Mouse (Mus musculus) liver, adult 2 months (tissue): ENCODE results near the gene Chchd6.

Experiments used
- CTCF ChIP-seq: fragments of 200-500 bp; IDR thresholded peaks from 2 replicates; pipeline ENCODE4 v1.5.1; 2011; ENCODE audit warnings: low read depth, low read length, control low read depth
- POLR2A ChIP-seq: fragments of 200-500 bp; IDR thresholded peaks from 2 replicates; pipeline ENCODE4 v1.6.1; 2011; ENCODE audit warnings: low read length, control low read depth; ENCODE audit not compliant: insufficient read depth; ENCODE audit errors: extremely low read depth

- TF ChIP-seq CTCF, result no peak
- TF ChIP-seq POLR2A, result no peak
Observed at GRCm38 (mm10) chr6:89614596-89615372, 19.3 kb upstream of the Chchd6 start.
